Mouse (Mus musculus) heart, postnatal 10 days (tissue): ENCODE data around the gene BC028528. TPM values are rescaled to one million over a fixed set of nuclear protein-coding genes. Genes with fewer than 3 reads are reported as not detected.
"Not testable (repeated sequence)": the region's sequence is repeated elsewhere in the genome, so short reads cannot be mapped to it uniquely, and the experiment has no call there.

ENCODE experiments used
- DNase-seq, 2 experiments: peaks; one replicate each; pipeline ENCODE4 v3.0.0; 2021
- intact Hi-C: fragments of 180-260 bp; cut with DNase I; formaldehyde crosslinking; loops from one replicate; pipeline ENCODE4 v1.15.1; 2025
- total RNA-seq, 2 experiments: library from RNA; stranded (reverse); gene quantifications; 2 replicates each; pipeline ENCODE4 v1.2.3; 2021

Gene BC028528
- total RNA-seq, 2 experiments from 2014 or later: 26.1 to 38.7 TPM

DNA sequence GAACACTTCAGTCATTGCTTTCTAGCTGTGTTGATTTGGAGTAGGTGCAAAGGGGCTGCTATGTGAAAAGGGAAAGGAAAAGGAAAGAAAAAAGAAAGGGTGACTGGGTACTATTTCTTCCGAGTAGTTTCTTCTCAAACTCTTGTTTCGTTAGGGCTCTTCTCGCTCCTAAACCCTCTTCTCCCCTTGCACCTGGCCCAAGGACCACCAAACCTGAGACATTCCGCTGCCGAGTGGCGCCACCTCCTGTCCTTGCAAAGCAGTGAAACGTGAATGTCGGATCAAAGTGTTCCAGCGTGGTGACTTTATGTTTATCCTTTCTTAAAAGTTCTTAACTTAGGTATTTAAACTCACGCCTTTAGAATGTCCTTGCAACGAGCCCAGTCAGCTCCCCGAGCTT lies 15.1 kb upstream of the BC028528 start:
- intact Hi-C loops: loop anchor here (1.0 to 2.0 kb wide), 3 partner anchors 16 to 45 kb away; no protein-coding TSS in a partner anchor
- peak; percentile 62 to 73 for DNase-seq

DNA sequence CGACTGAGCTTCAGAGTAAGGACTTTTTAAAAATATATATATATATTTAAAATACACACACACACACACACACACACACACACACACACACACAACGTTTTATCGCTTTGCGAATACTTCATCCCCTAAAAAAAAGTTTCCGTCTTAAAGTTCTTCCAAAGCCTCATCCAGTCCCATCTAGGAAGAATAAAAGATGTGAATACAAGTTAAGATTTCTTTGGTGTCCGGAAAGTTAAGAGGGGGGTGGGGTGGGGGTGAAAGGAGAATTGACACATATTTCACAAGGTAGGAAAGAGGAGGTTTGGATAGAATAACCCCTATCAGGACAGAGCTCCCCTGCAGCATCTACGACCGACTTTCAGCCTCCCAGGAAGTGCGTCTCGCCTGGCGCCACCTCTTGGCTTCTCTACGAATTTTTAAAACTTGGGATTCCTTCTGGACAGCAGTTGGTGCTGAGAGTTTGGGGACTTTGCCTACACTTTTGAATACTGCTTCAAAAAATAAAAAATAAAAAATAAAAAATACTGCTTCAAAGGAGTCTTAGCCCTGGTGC lies 14.2 kb upstream of the BC028528 start:
- intact Hi-C loops: loop anchor here (2.0 kb wide), 1 partner anchor 15 kb away; no protein-coding TSS in a partner anchor
- DNase-seq: peak; percentile 72 to 80

DNA sequence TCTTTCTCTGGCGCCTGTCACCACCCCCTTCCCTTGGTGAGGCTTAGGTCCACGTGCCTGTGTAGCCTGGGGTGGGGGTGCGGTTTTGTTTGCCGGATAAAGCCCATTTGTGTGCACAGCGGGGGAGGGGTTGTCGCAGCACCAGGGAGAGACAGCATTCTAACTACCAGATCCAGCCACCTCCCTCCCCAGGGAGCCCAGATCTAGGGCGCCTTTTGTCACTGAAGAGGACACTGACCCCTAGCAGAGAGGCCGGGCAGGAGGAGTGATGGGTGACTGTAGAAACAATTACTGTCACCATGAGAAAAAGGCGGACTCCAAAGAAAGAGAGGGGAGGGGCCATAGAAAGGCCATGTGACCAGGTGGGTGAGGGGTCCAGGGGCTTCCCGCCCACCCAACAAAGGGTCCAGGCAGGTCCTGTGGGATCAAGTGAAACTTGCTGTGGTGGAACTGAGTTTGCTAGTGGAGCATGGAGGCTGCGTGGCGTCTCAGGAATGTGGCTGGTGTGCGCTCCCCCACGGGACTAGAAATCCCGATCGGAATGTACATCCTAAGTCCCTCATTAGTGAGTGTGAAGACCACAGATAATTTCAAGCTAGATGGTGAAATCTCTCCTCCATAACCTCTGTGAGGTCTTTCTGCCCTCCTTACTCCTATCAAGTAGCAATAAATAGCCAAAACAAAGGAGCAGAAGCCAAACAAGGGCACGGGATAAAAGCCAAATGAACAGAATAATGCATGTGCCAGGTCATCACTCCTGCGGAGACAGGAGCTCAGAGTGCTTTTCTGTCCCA lies 13.5 kb upstream of the BC028528 start:
- peak; percentile 52 to 61 for DNase-seq

DNA sequence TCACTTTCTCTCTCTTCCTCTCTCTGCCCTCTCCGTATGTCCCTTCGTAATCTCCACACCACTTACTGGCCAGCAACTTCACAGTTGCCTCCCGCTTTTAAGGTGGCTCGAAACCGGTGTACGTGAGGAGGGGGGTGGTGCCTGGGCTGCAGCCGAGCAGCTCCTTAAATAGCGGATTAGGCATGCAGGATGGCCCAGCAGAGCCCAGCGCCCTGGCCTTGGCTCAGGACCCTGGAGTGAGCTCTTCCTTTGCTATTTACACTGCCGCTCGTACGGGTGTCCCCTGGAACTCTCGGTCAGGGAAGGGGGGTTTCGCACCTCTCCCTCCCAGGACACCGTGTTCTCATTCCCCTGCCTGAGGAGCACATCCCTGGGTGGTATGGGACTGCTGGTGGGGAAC lies 12.8 kb upstream of the BC028528 start, which contains the start of gene Car14:
Gene Car14, minus strand, starts transcription at position 124 of the 400 bp plus-strand sequence.
- intact Hi-C loops: no loop called here
- DNase-seq: peak; percentile 73 to 79

More for the DNA sequence above, 13.5 kb upstream of the BC028528 start:
- intact Hi-C loops: no loop called here

DNA sequence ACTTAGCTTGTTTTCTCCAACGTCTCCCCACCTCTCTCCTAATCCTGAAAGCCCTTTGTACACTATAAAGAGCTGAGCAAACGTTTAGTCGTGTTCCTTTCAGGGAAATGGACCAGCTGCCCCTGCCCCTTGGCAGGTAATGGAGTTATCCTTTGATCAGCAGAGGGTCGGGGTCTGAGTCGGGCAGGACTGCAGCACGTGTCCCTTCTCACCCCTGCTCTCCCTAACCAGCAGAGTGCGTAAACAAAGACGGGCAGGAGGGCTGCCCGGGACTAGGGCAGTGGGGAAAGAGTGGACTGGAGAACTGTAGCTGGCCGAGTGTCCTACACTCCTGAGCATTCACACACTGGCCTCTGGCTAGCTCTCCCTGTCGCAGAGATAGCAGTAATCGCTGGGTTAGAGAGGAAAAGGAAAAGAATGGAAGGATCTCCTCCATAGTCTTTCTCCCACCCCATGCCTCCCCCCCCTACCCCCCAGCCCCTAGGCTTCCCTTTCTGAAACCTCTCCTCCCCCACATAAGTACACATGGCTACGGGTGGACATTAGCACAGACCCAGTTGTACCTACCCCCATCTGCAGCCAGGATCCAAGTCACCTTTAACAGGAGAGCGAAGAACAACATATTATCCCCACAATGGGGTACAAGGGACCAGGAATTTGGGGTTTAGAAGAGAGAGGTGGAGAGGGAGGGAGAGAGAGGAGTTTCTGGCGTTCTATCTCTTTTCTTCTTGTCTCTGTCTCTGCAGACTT lies 12.1 kb upstream of the BC028528 start:
- DNase-seq: peak; percentile 39 to 41
- intact Hi-C loops: no loop called here

DNA sequence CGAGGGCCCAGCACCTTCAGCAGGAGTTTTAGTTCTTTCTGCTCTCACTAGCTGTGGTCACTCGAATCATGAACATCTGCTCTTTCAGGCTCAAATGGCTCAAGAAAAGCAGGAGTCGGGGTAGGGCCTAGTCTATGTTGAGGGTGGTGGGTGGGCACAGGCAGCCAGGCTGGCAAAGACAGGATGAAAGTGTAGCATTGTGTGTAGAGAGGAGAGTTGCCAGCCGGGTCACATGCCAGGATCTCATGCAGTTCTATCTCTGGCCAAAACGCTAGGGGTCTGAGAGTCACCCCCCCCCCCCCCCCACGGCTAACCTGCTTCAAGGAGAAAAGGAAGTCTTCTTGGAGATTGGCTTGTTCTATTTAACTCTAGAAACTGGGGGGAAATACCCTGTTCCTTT lies 10.8 kb upstream of the BC028528 start:
- DNase-seq: peak in 1 of 2 experiments; percentile 53
- intact Hi-C loops: no loop called here

DNA sequence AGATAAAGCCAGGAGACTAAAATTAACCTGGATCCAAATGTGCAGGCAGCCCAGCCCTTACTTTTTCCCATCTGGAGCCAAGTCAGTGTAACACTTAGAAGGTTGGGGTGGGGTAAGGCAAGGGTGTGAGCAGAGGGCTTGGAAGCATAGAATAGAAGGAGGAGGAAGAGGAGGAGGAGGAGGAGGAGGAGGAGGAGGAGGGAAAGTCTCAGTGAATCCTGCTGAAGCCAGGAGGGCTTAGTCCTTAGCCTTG lies 10.5 kb upstream of the BC028528 start:
- peak; percentile 48 to 51 for DNase-seq
- intact Hi-C loops: no loop called here

DNA sequence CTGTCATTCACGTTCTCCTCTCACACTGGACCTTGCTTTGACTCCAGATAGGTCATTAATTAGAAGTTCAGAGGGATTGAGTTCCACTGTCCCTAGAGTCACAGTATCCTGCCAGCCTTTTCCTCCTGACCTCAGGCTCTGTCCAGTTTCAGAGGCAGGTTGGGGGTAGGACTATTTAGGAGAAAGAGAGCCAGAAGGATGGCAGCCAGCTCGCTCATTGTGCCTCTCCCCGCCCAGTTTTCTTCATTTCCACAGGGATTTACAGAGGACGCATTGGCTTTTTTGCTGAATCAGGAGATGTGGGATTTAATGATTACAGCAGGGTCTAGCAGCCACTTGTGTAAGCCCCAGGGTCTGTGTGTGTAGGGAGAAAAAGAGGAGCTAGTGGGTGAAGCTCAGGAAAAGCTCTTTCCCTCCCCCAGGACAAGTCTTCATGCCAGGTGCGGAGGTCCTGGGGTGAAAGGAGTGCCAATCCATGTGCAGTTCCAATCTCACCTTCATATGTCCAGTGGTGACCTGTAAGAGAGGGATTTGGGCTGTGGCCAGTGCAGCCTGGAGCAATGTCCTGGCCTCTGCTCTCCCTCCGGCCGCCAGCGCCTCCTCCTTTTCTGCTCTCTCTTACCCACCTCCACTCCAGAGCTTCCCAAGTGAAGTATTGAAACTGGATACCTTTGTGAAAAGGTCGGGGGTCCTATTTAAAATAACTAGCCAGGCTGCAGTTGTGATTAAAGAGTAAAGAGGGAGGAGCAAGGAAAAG lies 10.0 kb upstream of the BC028528 start:
- DNase-seq: peak; percentile 62
- intact Hi-C loops: no loop called here

DNA sequence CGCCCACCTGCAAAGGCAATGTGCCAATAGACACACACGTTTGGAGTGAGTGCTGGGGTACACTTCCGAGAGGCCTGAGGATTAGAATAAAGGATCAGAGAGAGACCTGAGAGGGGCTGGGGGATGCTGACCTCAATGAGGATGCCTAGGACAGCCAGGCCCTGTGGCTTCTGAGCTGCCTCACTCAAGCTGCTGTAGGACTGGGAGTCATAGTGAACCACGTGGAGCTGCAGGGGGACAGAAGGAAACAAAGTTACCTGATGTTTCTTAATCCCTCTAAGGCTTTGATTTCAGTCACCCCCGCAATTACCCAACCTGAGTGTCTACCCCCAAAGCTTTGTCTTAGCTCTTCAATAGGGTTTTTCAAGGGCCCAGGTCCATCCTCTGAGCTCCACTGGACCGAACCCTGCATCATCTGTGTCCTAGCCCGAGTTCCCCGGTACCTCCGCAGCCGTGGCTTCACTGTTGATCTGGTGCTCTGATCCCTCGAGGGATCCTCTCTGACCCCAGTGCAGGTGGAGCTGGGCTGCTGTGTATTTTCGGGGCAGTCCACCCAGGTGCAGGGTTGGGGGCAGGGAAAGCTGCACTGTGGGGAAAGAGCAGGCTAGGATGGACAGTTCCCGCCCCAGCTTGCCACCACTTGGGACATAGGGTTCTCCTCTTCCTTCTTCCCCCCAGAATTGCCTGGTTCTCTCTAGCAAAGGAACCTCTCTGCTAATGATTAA lies 8.2 kb upstream of the BC028528 start:
- DNase-seq: no peak
- intact Hi-C loops: no loop called here

DNA sequence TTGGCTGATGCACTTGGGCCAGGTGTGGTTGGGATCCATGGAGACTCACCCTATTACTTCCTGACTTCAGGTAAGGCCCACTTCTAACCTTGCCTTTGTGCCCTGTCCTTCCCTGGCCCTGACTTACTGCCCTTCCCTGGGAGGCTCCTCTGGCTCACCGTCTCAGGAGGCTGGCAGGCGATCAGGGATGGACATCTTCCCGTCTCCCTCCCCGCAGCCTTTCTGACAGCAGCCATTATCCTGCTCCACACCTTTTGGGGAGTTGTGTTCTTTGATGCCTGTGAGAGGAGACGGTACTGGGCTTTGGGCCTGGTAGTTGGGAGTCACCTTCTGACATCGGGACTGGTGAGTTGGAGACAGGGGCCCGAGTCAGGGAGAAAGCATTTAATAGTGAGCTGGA lies 3.7 kb upstream of the BC028528 start:
- intact Hi-C loops, DNase-seq: not testable (repeated sequence)

DNA sequence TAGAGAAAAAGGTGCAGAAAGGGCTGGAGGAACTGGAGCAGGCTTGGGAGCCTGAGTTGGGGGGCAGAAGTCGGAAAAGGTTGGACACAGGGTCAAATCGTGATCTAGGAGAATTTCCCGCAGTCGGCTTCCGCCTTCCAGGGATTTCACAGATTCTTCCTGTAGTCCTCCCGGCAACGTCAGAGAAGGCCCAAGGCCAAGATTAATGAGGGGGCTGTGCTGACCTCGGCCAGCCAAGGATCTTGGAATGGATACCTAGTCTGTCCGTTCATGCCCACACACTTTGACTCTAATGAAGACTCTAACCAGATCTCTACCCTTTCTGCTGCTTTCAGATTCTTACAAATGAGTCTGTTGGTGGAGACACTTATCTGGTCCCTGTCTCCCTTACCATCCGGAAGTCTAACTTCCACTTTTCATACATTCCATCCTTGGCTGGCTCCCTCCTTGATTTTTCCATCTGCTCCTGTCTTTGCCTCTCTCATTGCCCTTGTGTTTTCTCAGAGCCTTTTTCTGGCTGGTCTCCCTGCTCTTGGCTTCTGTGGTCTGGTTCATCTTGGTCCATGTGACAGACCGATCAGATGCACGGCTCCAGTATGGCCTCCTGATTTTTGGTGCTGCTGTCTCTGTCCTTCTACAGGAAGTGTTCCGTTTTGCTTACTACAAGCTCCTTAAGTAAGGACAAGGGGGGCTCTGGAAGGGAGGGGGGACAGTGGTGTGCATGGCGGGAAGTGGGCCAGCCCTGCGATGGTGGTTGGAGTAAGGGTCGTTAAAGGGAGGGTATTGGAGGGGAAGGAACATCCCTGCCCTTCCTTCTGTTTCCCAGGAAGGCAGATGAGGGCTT lies 2.7 kb upstream of the BC028528 start:
- peak; percentile 81 to 84 for DNase-seq
- intact Hi-C loops: no loop called here

DNA sequence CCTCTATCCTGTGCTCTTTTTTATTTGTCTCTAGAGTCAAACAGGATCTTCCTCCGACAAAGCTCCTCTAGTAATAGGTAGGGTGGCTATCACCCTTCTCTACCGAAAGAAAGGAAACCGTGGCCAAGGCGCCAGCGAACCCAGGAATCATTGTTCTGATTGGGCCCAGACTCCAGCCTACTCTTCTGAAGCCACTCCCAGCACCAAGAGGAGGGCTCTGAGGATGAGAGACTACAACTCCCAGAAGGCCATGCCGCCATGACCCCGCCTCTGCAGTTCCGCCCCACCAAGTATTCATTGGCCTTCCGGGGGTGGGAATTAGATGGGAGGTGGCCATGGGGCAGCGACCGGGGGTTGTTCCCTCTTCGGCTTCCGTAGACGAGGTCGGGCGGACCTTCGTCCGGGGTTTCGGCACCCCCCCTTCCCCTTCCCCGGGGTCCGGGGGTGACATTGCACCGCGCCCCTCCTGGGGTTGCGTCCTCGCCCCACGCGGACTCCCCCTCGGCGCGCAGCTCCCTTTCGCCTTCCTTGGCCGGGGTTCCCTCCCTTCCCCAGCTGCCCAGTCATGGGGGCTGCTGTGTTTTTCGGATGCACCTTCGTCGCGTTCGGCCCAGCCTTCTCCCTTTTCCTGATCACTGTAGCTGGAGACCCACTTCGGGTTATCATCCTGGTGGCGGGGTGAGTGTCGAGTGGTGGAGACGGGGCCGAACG lies 2.0 kb upstream of the BC028528 start, which contains the start of gene Aph1a:
Gene Aph1a, plus strand, starts transcription at position 364 of the 711 bp plus-strand sequence.
- peak; percentile 98 for DNase-seq
- intact Hi-C loops: not testable (repeated sequence)

DNA sequence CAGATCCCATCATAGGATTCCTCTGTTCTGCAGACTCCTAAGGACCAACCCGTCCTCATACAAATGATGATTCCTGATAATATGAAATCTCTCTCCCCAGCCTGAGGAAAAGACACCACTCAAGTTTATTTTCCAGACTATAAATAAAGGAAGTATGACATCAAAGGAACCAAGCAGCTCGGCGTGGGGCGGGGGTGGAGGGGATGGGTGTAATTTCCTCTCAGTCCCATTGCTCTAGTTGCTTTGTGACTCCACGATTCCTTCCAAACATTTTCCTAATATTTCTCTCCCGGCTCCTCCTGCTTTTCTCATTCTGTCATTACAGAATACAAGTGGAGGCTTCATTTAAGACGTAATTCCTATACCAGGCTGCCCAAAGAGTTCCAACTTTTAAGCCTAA lies 1.3 kb upstream of the BC028528 start:
- intact Hi-C loops: no loop called here
- DNase-seq: peak in 1 of 2 experiments; percentile 48

DNA sequence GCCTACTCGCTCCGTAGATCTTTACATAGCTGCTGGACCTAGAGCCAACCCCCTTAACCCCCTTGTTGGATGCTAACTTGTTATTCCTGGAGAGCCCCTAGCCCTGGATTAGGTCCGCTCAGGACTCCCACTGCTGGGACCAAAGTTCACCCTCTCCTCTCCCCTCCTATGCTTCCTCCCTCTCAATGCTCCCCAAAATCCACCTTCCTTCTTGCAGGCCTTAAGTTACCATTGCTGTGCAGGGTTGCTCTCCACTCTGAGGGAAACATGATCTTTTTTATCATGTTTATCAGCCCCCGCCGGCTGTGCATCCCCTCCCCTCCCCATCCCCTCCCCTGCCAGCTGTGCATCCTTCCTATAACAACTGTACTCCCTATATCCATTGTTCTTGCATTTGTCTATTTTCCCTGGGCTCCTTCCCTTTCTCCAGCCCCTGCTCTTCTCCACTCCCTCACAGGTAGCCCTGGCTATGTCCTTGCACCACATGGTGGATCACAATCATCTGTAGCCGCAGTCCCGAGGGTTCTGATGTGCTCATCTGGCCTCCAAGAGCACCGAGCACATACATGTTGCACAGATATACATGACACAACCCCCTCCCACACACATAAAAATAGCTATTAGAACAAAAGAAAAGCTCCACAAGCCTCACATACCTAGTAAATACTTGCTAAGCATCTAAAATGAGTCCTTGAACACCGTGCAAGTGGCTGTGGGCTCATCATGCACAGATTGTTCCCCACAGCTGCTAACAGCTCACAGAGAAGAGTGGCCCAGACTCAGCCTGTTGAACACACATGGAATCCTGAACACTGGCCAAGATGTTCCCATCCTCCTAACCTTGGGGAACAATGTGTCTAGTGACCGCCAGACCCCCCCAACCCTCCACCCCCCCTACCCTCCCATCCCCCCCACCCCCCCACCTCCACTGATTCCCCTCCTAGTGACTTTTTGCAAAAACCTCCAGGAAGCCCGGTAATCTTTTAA lies 554 bp upstream of the BC028528 start:
- DNase-seq: peak in 1 of 2 experiments; percentile 43
- intact Hi-C loops: no loop called here

DNA sequence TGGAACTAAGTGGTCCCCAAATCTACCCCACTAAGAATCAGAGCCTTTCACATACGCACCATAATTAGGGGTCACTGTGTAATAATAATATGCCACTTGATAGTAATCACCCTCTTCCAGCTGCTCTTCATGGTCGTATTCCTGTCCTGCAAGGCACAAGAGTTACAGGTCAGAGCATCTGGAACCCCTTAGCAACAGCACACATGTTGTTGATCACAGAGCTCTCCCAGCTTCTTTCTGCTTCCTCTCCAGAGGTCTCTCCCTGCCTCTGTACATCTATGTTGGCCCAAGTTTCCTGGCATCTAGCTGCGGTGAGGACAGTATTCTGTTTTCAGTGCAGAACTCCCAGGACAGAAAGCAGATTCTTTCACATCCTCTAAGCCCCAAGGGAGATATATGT lies 2.1 kb downstream of the BC028528 start:
- intact Hi-C loops: loop anchor here (2.0 kb wide), 1 partner anchor 17 kb away; no protein-coding TSS in a partner anchor
- no peak for DNase-seq

DNA sequence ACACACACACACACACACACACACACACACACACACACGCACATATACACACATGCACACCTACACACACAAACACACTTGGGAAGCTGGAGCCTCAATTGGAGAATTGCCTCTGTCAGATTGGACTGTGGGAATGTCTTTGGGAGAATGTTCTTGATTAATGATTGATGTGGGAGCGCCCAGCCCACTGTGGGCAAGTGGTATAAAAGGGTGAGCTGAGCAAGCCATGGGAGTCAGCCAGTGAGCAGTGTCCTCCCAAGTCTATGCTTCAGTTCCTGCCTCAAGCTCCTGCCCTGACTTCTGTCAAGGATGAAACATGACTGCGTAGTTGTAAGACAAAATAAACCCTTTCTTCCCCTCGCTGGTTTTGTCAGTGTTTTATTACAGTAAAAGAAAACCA lies 4.2 kb downstream of the BC028528 start:
- intact Hi-C loops: no loop called here
- DNase-seq: no peak

DNA sequence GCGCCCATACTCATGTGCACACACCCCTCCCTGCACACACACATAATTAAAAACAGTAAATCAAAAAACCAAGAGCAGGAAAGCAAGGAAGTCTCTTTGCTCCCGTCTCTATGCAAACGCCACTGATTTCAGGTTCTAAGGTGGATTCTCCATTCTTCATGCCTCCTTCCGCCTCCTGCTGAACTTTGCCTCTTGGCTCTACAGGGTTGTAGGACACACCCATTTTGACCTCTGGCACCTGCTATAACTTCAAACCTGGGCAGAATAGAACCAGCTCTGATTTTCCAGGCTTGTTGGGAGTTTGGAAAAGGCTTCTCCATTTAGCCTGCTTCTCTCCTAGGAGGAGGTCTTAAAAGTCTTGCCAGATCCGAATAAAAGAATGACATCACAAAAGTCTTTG lies 7.4 kb downstream of the BC028528 start:
- intact Hi-C loops: loop anchor here (5.0 kb wide), 1 partner anchor 78 kb away; no protein-coding TSS in a partner anchor

More for the DNA sequence above, 7.4 kb downstream of the BC028528 start:
- no peak for DNase-seq
